Mouse (Mus musculus) splenic B cell, adult 2 months (primary cell): ENCODE measurements around the gene Taf4.

ENCODE experiments used
- DNase-seq: peaks from one replicate; pipeline ENCODE4 v3.0.0-alpha.2; 2011; ENCODE audit warnings: low read depth, low spot score
- H3K27me3 ChIP-seq: 2 replicates; pipeline ENCODE4 v1.6.1; 2012; ENCODE audit warnings: mild to moderate bottlenecking, low read length, moderate library complexity, mixed read lengths; ENCODE audit not compliant: control insufficient read depth, poor library complexity, insufficient read depth, severe bottlenecking
- H3K36me3 ChIP-seq: 2 replicates; pipeline ENCODE4 v1.6.1; 2012; ENCODE audit warnings: mild to moderate bottlenecking, low read length, moderate library complexity, mixed read lengths; ENCODE audit not compliant: control insufficient read depth, poor library complexity, insufficient read depth, severe bottlenecking

Gene Taf4

DNA sequence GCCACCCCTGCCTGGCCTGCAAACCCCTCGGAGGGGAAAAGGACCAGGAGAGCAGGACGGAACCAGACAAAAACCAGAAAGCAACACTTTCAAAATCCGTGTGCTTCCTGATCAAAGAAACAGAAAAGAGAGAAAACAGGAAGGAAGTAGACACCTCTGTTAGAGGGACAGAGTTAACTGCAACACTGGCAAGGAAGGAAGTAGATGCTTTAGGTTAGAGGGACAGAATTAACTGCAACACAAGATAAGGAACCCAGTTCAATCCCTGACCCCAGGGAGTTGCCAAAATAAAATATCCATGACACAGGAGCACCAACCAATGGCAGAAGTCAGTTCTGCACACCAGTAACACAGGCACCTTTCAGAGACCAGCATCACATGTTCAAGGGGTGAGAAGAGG is 42.3 kb downstream of the Taf4 start:
- Histone ChIP-seq H3K36me3 (no peaks in the 10 kb centered on the region; the same call in 1 of the 2 replicates), H3K27me3 (no peaks in the 10 kb centered on the region)
- no peak for DNase-seq

DNA sequence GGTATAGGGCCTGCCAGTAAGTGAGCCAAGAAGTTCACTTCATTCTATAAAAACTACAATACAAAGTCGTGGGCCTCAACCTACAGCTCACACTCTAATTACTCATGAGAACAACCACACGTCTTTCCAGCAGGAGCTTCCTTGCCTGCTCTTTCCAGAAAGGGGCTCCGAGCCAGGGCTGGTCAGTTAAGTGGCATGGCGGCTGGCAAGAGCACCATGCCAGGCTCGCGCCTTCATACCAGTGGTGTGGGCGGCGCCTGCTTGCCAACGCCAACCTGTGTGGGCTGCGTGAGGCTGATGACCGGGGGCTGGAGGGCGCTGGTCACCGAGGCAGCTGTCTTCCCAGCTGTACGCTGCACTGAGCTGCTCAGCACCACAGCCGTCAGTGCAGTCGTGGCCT is 44.7 kb downstream of the Taf4 start:
- H3K27me3 ChIP-seq: no peaks in the 10 kb centered on the region
- no peaks in the 10 kb centered on the region; the same call in 1 of the 2 replicates for H3K36me3 ChIP-seq
- no peak for DNase-seq

DNA sequence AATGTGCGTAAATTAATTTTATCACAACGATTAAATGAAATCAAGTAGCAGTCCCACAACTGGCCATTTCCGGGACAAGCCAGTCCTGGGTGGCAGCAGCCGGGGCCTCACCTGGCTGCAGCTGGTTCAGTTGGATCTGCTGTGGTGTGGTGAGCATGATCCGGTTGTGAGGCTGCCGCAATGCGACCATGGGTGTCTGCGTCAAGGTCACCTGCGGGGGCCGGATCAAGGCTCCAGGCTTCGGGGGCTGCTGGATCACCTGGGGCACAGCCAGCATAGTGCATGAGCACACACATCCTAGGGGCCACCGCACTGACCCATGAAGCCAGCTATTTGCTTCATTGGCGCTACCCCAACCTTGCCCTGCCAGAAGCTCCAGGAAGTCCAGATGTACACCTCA is 47.3 kb downstream of the Taf4 start:
- Histone ChIP-seq H3K36me3 (no peaks in the 10 kb centered on the region; the same call in 1 of the 2 replicates), H3K27me3 (no peaks in the 10 kb centered on the region)
- no peak for DNase-seq

DNA sequence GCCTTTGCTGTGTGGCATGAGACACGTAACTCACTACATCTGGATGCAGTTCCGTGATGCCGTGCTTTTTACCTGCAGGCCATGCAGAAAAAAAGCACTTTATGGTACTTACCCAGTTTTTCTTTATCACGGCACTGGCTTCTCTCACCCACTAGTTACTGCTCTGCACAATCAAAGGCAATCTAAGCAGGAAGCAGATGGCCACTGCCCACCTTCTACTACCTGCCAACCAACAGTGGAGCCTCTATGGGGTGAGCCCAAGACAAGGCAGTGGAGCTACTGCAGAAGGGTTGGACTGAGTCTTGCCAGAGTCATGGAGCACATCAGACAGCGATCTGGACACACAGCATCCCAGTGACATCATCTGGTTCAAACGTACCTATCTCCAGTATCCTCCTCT is 52.4 kb downstream of the Taf4 start:
- no peaks in the 10 kb centered on the region; the same call in none of the 2 replicates for H3K36me3 ChIP-seq
- no peaks in the 10 kb centered on the region for H3K27me3 ChIP-seq
- DNase-seq: no peak

DNA sequence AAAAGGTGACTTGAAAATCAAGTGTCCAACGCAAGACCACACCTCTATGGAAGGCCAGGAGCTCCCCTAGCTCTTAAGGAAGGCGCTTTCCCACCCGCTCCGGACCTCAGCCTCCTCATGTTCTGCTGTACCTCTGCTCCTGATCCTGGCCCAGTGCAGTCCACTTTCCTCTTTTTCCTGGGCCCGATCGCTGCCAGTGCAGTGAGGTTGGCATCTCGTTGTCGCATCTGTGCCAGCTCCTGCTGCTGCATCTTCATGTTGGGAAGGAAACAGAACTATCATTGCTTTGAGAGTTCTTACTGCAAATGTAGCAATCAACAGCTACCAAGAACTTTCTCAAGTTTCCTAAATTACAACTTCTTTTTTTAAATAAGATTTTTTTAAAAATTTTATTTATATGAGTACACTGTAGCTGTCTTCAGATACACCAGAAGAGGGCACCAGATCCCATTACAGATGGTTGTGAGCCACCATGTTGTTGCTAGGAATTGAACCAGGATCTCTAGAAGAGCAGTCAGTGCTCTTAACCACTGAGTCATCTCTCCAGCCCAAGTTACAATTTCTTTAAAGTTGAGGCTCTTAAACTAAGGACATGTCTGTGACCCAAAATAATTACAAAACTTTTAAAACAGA is 55.3 kb downstream of the Taf4 start:
- Histone ChIP-seq H3K27me3 (no peaks in the 10 kb centered on the region), H3K36me3 (no peaks in the 10 kb centered on the region; the same call in none of the 2 replicates)
- DNase-seq: peak; percentile 15

DNA sequence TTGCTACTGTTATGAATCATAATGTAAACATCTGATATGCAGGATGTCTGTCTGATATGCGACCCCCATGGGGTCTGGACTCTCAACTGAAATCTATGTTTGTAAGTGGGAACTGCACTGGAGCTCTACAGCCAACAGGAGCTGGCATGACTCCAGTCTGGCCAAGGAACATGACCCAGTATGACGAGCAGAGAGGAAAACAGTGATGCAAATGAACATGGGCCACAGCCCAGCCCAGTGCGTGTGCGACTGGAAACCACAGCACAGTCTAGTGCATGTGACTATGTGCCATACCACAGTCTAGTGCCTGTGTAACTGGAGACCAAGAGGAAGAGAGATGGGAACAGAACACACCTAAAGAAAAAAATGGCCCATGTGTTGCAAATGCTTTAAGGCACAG is 56.4 kb downstream of the Taf4 start:
- Histone ChIP-seq H3K27me3 (no peaks in the 10 kb centered on the region), H3K36me3 (no peaks in the 10 kb centered on the region; the same call in none of the 2 replicates)
- no peak for DNase-seq

DNA sequence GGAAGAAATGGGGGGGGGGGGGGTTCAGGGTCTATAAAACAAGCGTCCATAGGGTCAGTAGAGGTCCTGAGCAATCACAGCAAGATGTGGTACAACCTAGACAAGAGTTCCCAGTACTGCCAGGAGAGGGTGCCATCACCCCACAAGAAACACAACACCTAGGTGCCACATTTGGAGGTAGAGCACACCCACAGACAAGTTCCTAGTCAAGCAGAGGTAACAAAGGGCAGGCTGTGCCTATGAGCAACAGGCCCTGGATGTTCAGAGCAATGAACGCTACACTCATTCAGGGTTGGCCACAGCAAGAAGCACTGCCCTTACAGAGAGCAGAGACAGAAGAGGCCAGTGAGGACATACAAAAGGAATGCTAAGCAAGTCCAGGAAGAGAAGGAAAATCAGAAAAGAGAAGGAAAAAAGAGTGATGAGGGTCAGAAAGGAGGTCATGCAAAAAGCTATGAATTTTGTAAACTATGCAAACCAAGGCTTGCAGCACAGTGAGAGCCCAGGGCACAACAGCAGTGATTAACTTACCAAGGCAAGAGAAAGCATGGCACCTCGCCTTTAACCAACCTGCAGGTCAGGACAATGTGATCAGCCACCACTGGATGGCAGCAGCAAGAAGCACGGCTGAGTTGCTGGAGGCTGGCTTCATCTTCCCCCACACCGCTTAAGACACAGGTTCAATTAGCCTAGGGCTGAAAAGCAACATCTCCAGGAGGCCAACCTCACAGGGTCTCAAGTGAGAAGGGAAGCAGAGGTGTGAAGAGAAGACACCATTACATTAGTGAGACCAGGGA is 59.4 kb downstream of the Taf4 start:
- peak; percentile 82 for DNase-seq

DNA sequence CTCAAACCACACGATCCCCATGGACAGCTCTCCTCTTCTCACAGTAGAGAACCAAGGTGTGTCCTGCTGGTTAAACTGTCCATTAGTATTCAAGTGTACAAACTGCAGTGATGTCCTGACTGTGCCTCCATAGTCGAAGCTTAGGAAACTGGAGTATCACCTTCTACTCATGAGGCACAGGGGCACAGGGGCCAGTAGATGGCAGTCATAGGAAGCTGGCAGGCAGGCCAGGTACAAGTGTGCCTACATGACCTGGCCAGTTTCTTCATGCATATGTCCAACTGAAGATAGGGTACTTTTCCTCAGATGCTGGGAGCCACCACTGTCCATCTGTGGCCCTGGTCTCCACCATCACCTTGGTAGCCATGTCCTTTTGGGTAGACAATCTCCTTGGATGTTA is 62.2 kb downstream of the Taf4 start:
- DNase-seq: peak; percentile 6
- H3K27me3 ChIP-seq: no peaks in the 10 kb centered on the region
- peaks cover 2% of the 10 kb centered on the region; the same call in 1 of the 2 replicates for H3K36me3 ChIP-seq

More for the DNA sequence above, 59.4 kb downstream of the Taf4 start:
- Histone ChIP-seq H3K36me3 (peaks cover 2% of the 10 kb centered on the region; the same call in 1 of the 2 replicates), H3K27me3 (no peaks in the 10 kb centered on the region)

DNA sequence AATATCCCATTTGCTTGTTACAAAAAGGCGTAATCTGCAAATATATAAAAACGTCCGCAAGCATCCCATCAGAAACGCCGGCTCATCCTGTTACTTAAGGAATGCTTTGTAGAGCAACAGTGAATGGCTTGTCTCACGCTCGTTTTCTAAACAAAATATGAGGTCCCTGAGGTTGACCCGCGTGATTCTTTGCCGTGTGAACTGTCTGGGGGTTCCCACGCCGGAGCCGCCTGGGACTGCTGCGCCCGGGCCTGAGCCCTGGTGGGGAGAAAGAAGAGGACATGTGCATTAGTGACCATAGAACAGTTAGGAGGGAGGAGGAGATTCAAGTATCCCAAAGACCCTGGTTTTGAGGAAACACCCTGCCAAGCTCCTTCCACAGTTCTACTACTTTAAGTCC is 63.1 kb downstream of the Taf4 start:
- DNase-seq: no peak
- H3K36me3 ChIP-seq: peaks cover 2% of the 10 kb centered on the region; the same call in 1 of the 2 replicates
- H3K27me3 ChIP-seq: no peaks in the 10 kb centered on the region

DNA sequence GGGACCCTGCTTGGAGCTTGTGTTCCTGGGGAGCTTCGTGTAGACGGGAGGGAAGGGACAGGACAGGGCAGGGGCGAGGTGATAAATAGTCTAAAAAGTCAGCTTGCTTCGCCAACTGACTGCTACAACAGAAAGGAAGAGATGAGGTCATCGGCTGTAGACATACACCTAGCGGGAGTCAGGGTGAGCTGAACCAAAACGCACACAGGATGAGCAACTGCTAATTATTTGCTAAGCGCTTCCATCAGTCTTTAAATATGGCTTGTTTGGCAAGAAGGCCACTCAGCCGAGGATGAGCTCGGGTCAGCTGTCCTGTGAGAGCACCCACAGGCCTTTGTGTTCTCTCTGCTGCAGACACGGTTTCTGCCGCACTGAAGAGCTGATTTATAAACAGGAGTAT is 63.5 kb downstream of the Taf4 start:
- H3K27me3 ChIP-seq: no peaks in the 10 kb centered on the region
- no peak for DNase-seq
- H3K36me3 ChIP-seq: peaks cover 2% of the 10 kb centered on the region; the same call in 1 of the 2 replicates

DNA sequence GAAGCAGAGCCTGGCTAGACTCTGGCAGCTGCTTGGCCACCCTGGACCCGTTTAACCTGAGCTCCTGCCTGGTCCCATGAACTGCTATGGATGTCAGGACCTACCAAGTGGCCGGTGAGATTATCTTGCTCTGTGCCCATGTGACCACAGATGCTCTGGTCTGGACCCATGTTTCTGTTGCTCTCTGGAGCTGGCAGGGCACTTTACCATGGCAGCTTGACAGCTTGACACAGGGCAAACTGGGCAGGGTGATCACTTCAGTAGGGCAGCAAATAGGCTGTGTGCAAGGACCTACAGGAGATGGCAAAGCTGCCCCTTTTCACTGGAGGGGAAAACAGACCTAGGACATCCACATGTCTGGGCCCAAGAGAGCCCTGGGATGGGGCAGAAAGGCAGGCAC is 79.5 kb downstream of the Taf4 start:
- Histone ChIP-seq H3K36me3 (no peaks in the 10 kb centered on the region), H3K27me3 (no peaks in the 10 kb centered on the region)
- DNase-seq: no peak

DNA sequence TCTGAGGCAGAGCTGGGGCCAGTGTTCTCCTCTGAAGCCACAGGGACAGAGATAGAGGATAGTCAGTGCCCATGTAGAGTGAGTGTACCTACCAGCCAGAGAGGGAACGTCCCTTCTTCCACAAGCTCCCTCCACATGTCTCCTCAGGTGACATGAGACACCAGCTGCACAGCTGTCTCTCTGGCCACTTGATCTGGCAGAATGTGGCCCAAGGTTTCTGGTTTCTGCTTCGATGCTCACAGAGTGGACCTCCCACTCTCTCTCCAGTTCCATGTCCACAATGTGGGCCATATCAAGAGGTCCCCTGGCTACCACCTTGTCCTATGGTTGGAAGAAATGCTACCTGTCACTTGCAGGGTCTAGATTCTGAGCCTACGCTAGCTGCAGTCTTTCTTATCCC is 85.4 kb downstream of the Taf4 start:
- Histone ChIP-seq H3K36me3 (no peaks in the 10 kb centered on the region), H3K27me3 (no peaks in the 10 kb centered on the region)
- no peak for DNase-seq

DNA sequence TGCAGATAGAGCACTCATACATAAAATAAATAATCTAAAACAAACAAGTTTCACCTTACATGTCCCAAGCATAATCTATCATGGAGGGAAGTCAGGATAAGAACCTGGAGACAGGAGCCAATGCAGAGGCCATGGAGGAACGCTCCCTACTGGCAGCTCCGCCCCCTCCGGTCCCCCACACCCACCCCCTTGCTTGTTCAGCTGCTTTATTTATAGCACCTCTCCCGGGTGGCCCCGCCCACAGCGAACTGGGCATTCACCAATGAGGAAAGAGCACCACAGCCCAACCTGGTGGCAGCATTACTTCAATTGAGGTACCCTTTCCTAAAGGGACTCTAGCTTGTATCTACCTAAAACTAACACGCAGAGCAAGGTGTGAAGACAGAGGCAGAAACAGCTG is 91.9 kb downstream of the Taf4 start:
- no peak for DNase-seq
- H3K27me3 ChIP-seq: no peaks in the 10 kb centered on the region
- H3K36me3 ChIP-seq: no peaks in the 10 kb centered on the region

DNA sequence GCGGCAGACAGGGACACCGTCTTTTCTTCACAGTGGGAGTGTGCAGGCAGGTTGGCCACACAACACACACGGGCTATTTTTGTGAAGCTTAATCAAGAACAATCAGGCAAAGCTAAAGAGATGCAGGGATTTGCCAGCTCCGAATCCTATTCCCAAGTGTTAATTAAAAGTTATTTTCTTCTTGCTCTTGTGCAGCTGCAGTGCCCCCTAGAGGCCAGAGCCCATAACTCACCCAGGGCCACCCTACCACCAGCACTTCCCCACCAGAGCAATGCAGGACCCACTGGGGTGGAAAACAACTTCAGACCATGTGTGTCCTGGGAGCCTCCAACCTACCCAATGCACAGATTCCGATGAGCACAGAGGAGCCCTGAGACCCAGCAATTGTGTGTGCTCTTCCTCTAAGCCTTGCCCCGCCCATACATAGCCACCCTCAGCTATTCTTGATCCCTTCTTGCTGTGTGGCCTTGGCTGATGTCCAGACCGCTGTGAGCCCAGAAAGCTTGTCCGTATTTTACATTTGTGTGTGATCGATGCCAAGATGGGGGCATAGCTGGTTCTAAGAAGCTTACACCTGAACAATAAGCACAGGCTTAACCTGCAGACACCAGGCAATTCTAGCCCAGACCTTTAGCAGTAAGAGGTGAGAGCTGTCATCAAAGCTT is 98.8 kb downstream of the Taf4 start:
- DNase-seq: peak; percentile 55
- no peaks in the 10 kb centered on the region for H3K27me3 ChIP-seq
- no peaks in the 10 kb centered on the region for H3K36me3 ChIP-seq

DNA sequence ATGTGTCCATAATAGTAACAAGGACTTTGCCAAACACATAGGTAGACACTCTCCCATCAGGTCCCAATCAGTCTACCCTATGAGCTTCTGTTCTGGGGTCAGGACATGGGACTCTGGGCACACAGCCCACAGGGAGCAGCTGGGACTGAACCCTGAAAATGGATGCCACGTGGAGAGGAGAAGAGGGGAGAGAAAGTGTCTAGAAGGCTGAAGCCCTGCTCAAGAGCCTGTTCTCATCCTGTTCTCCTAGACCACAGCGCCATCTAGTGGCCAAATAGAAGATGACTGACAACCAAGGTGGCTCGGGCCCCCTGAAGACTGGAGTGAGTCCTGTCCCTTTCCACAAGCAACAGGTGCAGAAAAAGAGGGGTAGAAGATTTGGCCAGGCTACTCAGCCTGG is 101.3 kb downstream of the Taf4 start:
- Histone ChIP-seq H3K36me3 (no peaks in the 10 kb centered on the region), H3K27me3 (no peaks in the 10 kb centered on the region)
- DNase-seq: peak; percentile 76
